Mouse (Mus musculus): ENCODE measurements around the gene Tlr5. TPM values are rescaled to one million over a fixed set of nuclear protein-coding genes. Genes with fewer than 3 reads are reported as not detected.

Tlr5 gene
- total and polyA plus RNA-seq, 3 experiments = not detected

- H3K27ac ChIP-seq (ENCODE audit: control insufficient read depth, low read depth, low read length) = no peak overlapping the region
- TF ChIP-seq CHD1 (IDR thresholded peaks at IDR 0.05; ENCODE audit: low read depth, low read length) (no peak), POLR2A (IDR thresholded peaks at IDR 0.05; ENCODE audit: control insufficient read depth in 1 of 2, insufficient read depth in 1 of 2, low read depth in 1 of 2, low read length in 2 of 2, poor library complexity in 1 of 2) (no peak), HCFC1 (IDR thresholded peaks at IDR 0.05; ENCODE audit: low read depth, low read length) (no peak)
- no peaks in the 10 kb centered on the region for H3K9me3 ChIP-seq (replicated peaks; ENCODE audit: insufficient read depth, low read length)
- H3K27me3 ChIP-seq (ENCODE audit: control insufficient read depth in 1 of 2, insufficient read depth in 2 of 2, low read length in 2 of 2) = no peaks in the 10 kb centered on the region; a peak in 1 of 4 replicates
- no peak overlapping the region for H3K4me3 ChIP-seq (ENCODE audit: control insufficient read depth in 1 of 2, insufficient read depth in 1 of 2, low read depth in 2 of 2, low read length in 2 of 2)
- H3K9ac ChIP-seq (ENCODE audit: control insufficient read depth, low read depth, low read length, poor library complexity, severe bottlenecking) = no peak overlapping the region
- no peaks in the 10 kb centered on the region for H3K4me1 ChIP-seq (ENCODE audit: control insufficient read depth in 1 of 2, insufficient read depth in 2 of 2, low read length in 2 of 2)
- no peaks in the 10 kb centered on the region for H3K79me2 ChIP-seq (ENCODE audit: control insufficient read depth, insufficient read depth, low read length, poor library complexity)
- H3K36me3 ChIP-seq (ENCODE audit: control insufficient read depth in 1 of 2, insufficient read depth in 2 of 2, low read length in 2 of 2) = no peaks in the 10 kb centered on the region
- no peak for DNase-seq (ENCODE audit: low read depth, low spot score)
Observed at GRCm38 (mm10) chr1:182916166-182916565, 38.4 kb upstream of the Tlr5 start.

DNA sequence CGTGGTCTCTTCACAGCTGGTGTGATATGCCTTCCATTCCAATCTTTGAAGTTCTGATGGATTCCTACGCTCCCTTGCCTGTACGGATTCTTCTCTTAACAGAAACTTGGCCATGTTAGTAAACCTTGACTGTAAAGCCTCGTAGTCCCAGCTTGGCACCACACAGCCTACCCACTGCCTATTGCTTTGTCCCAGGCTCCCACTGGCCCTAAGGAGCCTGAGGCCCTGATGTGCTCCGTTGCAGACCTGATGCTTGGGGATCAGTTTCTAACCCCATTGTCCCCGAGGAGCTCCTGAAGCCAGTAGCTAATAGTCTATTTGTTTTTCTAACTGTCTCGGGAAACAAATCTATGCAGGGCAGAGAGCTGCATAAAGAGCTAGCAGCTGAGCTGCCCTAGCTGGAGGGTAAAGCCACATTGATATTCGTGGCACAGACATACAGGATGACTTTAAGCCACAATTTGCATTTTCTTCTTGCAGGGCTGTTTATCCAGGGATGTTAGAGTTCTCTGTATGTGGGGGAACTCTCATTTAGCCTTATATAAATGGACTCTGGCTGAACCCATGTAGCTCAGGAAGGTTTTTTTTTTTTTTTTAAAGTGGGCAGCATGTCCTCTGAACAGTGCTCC is 35.8 kb upstream of the Tlr5 start:
- TF ChIP-seq RAD21 (IDR thresholded peaks at IDR 0.05; ENCODE audit: low read depth, low read length) = no peak
- H3K4me1 ChIP-seq (ENCODE audit: control insufficient read depth in 1 of 2, insufficient read depth in 2 of 2, low read length in 2 of 2) = no peaks in the 10 kb centered on the region
- no peaks in the 10 kb centered on the region for H3K79me2 ChIP-seq (ENCODE audit: control insufficient read depth, insufficient read depth, low read length, poor library complexity)
- no peak overlapping the region for H3K4me3 ChIP-seq (ENCODE audit: control insufficient read depth in 1 of 2, insufficient read depth in 1 of 2, low read depth in 2 of 2, low read length in 2 of 2)
- H3K27ac ChIP-seq (ENCODE audit: control insufficient read depth, low read depth, low read length) = no peak overlapping the region
- no peak for DNase-seq (ENCODE audit: low read depth, low spot score)
- no peaks in the 10 kb centered on the region; a peak in 1 of 4 replicates for H3K27me3 ChIP-seq (ENCODE audit: control insufficient read depth in 1 of 2, insufficient read depth in 2 of 2, low read length in 2 of 2)
- H3K9me3 ChIP-seq (replicated peaks; ENCODE audit: insufficient read depth, low read length) = no peaks in the 10 kb centered on the region
- H3K9ac ChIP-seq (ENCODE audit: control insufficient read depth, low read depth, low read length, poor library complexity, severe bottlenecking) = no peak overlapping the region
- H3K36me3 ChIP-seq (ENCODE audit: control insufficient read depth in 1 of 2, insufficient read depth in 2 of 2, low read length in 2 of 2) = no peaks in the 10 kb centered on the region

GRCm38 (mm10) chr1:182922824-182923223 is 31.8 kb upstream of the Tlr5 start:
- no peaks in the 10 kb centered on the region for H3K79me2 ChIP-seq (ENCODE audit: control insufficient read depth, insufficient read depth, low read length, poor library complexity)
- H3K27ac ChIP-seq (ENCODE audit: control insufficient read depth, low read depth, low read length) = no peak overlapping the region
- H3K27me3 ChIP-seq (ENCODE audit: control insufficient read depth in 1 of 2, insufficient read depth in 2 of 2, low read length in 2 of 2) = no peaks in the 10 kb centered on the region; a peak in 1 of 4 replicates
- H3K4me1 ChIP-seq (ENCODE audit: control insufficient read depth in 1 of 2, insufficient read depth in 2 of 2, low read length in 2 of 2) = no peaks in the 10 kb centered on the region
- no peak overlapping the region for H3K4me3 ChIP-seq (ENCODE audit: control insufficient read depth in 1 of 2, insufficient read depth in 1 of 2, low read depth in 2 of 2, low read length in 2 of 2)
- no peak overlapping the region for H3K9ac ChIP-seq (ENCODE audit: control insufficient read depth, low read depth, low read length, poor library complexity, severe bottlenecking)
- H3K36me3 ChIP-seq (ENCODE audit: control insufficient read depth in 1 of 2, insufficient read depth in 2 of 2, low read length in 2 of 2) = no peaks in the 10 kb centered on the region
- no peak for DNase-seq (ENCODE audit: low read depth, low spot score)
- no peaks in the 10 kb centered on the region for H3K9me3 ChIP-seq (replicated peaks; ENCODE audit: insufficient read depth, low read length)
- TF ChIP-seq ZKSCAN1 (IDR thresholded peaks at IDR 0.05; ENCODE audit: low read depth, low read length) (no peak), MYB (IDR thresholded peaks at IDR 0.05; ENCODE audit: low read depth, low read length) (no peak), MEF2A (IDR thresholded peaks at IDR 0.05; ENCODE audit: extremely low read depth, insufficient replicate concordance, low read depth, low read length, poor library complexity, severe bottlenecking) (no peak), USF2 (IDR thresholded peaks at IDR 0.05; ENCODE audit: borderline replicate concordance in 1 of 2, insufficient read depth in 1 of 2, low read depth in 1 of 2, low read length in 2 of 2) (no peak)

Measured in MEL (cell line).